Mouse (Mus musculus) limb, embryonic 15.5 days (tissue): ENCODE data around the gene Fau. TPM values are rescaled to one million over a fixed set of nuclear protein-coding genes. Genes with fewer than 3 reads are reported as not detected.

Source experiments
- ATAC-seq: fragments of 200-750 bp; cut with Nextera tagmentation; 2 replicates; pipeline ENCODE4 v1.8.0; 2017; ENCODE audit warnings: low read depth, moderate TSS enrichment; ENCODE audit not compliant: insufficient number of reproducible peaks, low FRiP score, low TSS enrichment
- H3K27ac ChIP-seq: fragments of 300-500 bp; sonication (generic); 2 replicates; pipeline ENCODE4 v1.5.1; 2015; ENCODE audit warnings: moderate library complexity, mild to moderate bottlenecking, inconsistent platforms
- H3K27me3 ChIP-seq: fragments of 300-500 bp; sonication (generic); 2 replicates; pipeline ENCODE4 v1.6.1; 2015; ENCODE audit warnings: inconsistent platforms
- H3K36me3 ChIP-seq: fragments of 300-500 bp; sonication (generic); 2 replicates; pipeline ENCODE4 v1.6.1; 2015; ENCODE audit warnings: inconsistent platforms
- H3K4me1 ChIP-seq: fragments of 300-500 bp; sonication (generic); 2 replicates; pipeline ENCODE4 v1.6.1; 2015; ENCODE audit warnings: inconsistent platforms
- H3K4me2 ChIP-seq: fragments of 300-500 bp; sonication (generic); 2 replicates; pipeline ENCODE4 v1.6.1; 2015; ENCODE audit warnings: mild to moderate bottlenecking, inconsistent platforms
- H3K4me3 ChIP-seq: fragments of 300-500 bp; sonication (generic); 2 replicates; pipeline ENCODE4 v1.5.1; 2015; ENCODE audit warnings: mild to moderate bottlenecking, inconsistent platforms
- H3K9ac ChIP-seq: fragments of 300-500 bp; sonication (generic); 2 replicates; pipeline ENCODE4 v1.6.1; 2015; ENCODE audit warnings: inconsistent platforms
- H3K9me3 ChIP-seq: fragments of 300-500 bp; sonication (generic); 2 replicates; pipeline ENCODE4 v1.6.1; 2016; ENCODE audit warnings: inconsistent platforms
- WGBS: fragments of 180-500 bp; shearing (Covaris S2); methylation state at CpG from one replicate; pipeline ENCODE4 v1.1.7; 2015; 5-methylcytosine and 5-hydroxymethylcytosine counted together
- polyA plus RNA-seq: library from polyadenylated mRNA; unstranded; fragments of >200 nt; fragmentation: Nextera tagmentation; extraction: Ambion mirVana; gene quantifications from 2 replicates; pipeline ENCODE4 v1.2.1, GENCODE M21; 2015

Fau gene
- polyA plus RNA-seq, 1 experiment from 2014 or later, result 835 TPM

- Histone ChIP-seq H3K4me1 (peaks cover 23% of the 10 kb centered on the region), H3K9me3 (no peaks in the 10 kb centered on the region), H3K27me3 (no peaks in the 10 kb centered on the region), H3K4me3 (peak overlapping the region; percentile 97), H3K36me3 (peaks cover 52% of the 10 kb centered on the region), H3K4me2 (peak overlapping the region; percentile 81), H3K27ac (peak overlapping the region; percentile 99; the same call in 1 of the 2 replicates), H3K9ac (peak overlapping the region; percentile 82)
- no peak for ATAC-seq
- 86% methylated on average over 8 of the region's 8 CpGs for WGBS
Observed at GRCm38 (mm10) chr19:6047899-6048166, 9.8 kb upstream of the Fau start.

- 84% methylated on average over 11 of the region's 11 CpGs for WGBS
- no peak overlapping the region for H3K4me2 ChIP-seq
- H3K4me1 ChIP-seq, result peaks cover 26% of the 10 kb centered on the region
Observed at GRCm38 (mm10) chr19:6048681-6049410, 8.8 kb upstream of the Fau start.

GRCm38 (mm10) chr19:6052516-6052915 lies 5.1 kb upstream of the Fau start:
- Histone ChIP-seq H3K4me2 (no peak overlapping the region), H3K27ac (no peak overlapping the region), H3K36me3 (peaks cover 80% of the 10 kb centered on the region), H3K9ac (no peak overlapping the region), H3K4me1 (peaks cover 28% of the 10 kb centered on the region), H3K4me3 (no peak overlapping the region), H3K9me3 (no peaks in the 10 kb centered on the region), H3K27me3 (no peaks in the 10 kb centered on the region)
- ATAC-seq, result no peak
- WGBS, result 89% methylated on average over 7 of the region's 7 CpGs

More at GRCm38 (mm10) chr19:6048681-6049410, 8.8 kb upstream of the Fau start:
- Histone ChIP-seq H3K9ac (0 out of 2 replicates have a peak overlapping the region, but pooled peaks have one; percentile 82), H3K27me3 (no peaks in the 10 kb centered on the region), H3K27ac (no peak overlapping the region), H3K9me3 (no peaks in the 10 kb centered on the region), H3K36me3 (peaks cover 62% of the 10 kb centered on the region), H3K4me3 (no peak overlapping the region)
- ATAC-seq, result no peak

GRCm38 (mm10) chr19:6054296-6054695 lies 3.3 kb upstream of the Fau start:
- WGBS, result 76% methylated on average over 5 of the region's 5 CpGs
- Histone ChIP-seq H3K4me1 (peaks cover 21% of the 10 kb centered on the region), H3K36me3 (peaks cover 69% of the 10 kb centered on the region), H3K9ac (no peak overlapping the region), H3K9me3 (no peaks in the 10 kb centered on the region), H3K4me2 (no peak overlapping the region), H3K27ac (no peak overlapping the region), H3K27me3 (no peaks in the 10 kb centered on the region), H3K4me3 (no peak overlapping the region)
- no peak for ATAC-seq

- ATAC-seq, result no peak
- peaks cover 50% of the 10 kb centered on the region for H3K36me3 ChIP-seq
- no peaks in the 10 kb centered on the region for H3K9me3 ChIP-seq
- H3K27me3 ChIP-seq, result no peaks in the 10 kb centered on the region
- peaks cover 27% of the 10 kb centered on the region for H3K4me1 ChIP-seq
- peak overlapping the region; percentile 90 for H3K4me3 ChIP-seq
- 58% methylated on average over 4 of the region's 4 CpGs for WGBS
- peak overlapping the region; percentile 66 for H3K4me2 ChIP-seq
- no peak overlapping the region for H3K27ac ChIP-seq
- peak overlapping the region; percentile 67 for H3K9ac ChIP-seq
Observed at GRCm38 (mm10) chr19:6056696-6057095, 948 bp upstream of the Fau start.

DNA sequence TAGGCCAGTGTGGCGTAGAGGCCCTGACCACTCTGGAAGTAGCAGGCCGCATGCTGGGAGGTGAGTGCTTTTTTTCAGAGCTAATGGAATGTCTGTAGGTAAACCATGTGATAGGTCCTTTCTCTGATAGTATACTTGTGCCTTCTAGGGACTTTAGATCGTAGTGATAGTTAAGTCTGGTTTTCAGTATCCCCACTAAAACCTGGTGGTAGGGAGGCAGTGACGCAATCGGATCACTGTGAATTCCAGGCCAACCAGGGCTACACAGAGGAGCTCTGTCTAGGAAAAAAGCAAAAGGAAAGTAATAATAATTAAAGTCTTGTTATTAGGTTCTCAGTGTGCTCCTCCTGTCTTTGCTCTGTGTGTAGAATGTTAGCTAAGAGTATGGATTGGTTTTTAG lies 869 bp downstream of the Fau start:
- peak overlapping the region; percentile 70 for H3K4me2 ChIP-seq
- H3K9me3 ChIP-seq, result no peaks in the 10 kb centered on the region
- H3K27ac ChIP-seq, result peak overlapping the region; percentile 84
- H3K4me1 ChIP-seq, result peaks cover 35% of the 10 kb centered on the region
- H3K27me3 ChIP-seq, result no peaks in the 10 kb centered on the region
- WGBS, result 33% methylated on average over 5 of the region's 5 CpGs
- H3K4me3 ChIP-seq, result peak overlapping the region; percentile 90
- peaks cover 32% of the 10 kb centered on the region for H3K36me3 ChIP-seq
- H3K9ac ChIP-seq, result peak overlapping the region; percentile 90
- no peak for ATAC-seq

- peak overlapping the region; percentile 84; the same call in 1 of the 2 replicates for H3K27ac ChIP-seq
Observed at GRCm38 (mm10) chr19:6058966-6059365, 1.3 kb downstream of the Fau start.

GRCm38 (mm10) chr19:6061021-6061533 lies 3.4 kb downstream of the Fau start, which contains the start of gene Znhit2:
TSS of gene Znhit2 (plus strand) at chr19:6061192.
- no peaks in the 10 kb centered on the region for H3K9me3 ChIP-seq
- peak within 1 kb of the TSS; percentile 94 for H3K27ac ChIP-seq
- H3K4me1 ChIP-seq, result peaks cover 35% of the 10 kb centered on the region
- ATAC-seq, result peak; percentile 70; the same call in 1 of the 2 replicates
- H3K4me3 ChIP-seq, result peak within 1 kb of the TSS; percentile 85
- peaks cover 10% of the 10 kb centered on the region for H3K36me3 ChIP-seq
- whole genome bisulfite sequencing, result under 1% methylated on average over 58 of the region's 58 CpGs
- no peaks in the 10 kb centered on the region for H3K27me3 ChIP-seq
- H3K4me2 ChIP-seq, result peak within 1 kb of the TSS; percentile 94
- H3K9ac ChIP-seq, result peak within 1 kb of the TSS; percentile 86

More at GRCm38 (mm10) chr19:6058966-6059365, 1.3 kb downstream of the Fau start:
- Histone ChIP-seq H3K36me3 (peaks cover 27% of the 10 kb centered on the region), H3K4me1 (peaks cover 35% of the 10 kb centered on the region), H3K4me3 (peak overlapping the region; percentile 90), H3K9ac (no peak overlapping the region; the same call in 1 of the 2 replicates), H3K9me3 (no peaks in the 10 kb centered on the region), H3K4me2 (peak overlapping the region; percentile 70), H3K27me3 (no peaks in the 10 kb centered on the region)
- WGBS, result 73% methylated on average over 5 of the region's 5 CpGs
- ATAC-seq, result no peak

GRCm38 (mm10) chr19:6061641-6062302 lies 4.1 kb downstream of the Fau start:
- no peak for ATAC-seq
- Histone ChIP-seq H3K4me1 (peaks cover 35% of the 10 kb centered on the region), H3K9ac (peak overlapping the region; percentile 86), H3K36me3 (peaks cover 10% of the 10 kb centered on the region), H3K27ac (peak overlapping the region; percentile 94), H3K27me3 (no peaks in the 10 kb centered on the region), H3K4me3 (peak overlapping the region; percentile 85), H3K9me3 (no peaks in the 10 kb centered on the region), H3K4me2 (peak overlapping the region; percentile 94)
- WGBS, result 2% methylated on average over 44 of the region's 44 CpGs

GRCm38 (mm10) chr19:6062418-6062817 lies 4.8 kb downstream of the Fau start:
- ATAC-seq, result no peak
- H3K27ac ChIP-seq, result peak overlapping the region; percentile 94

DNA sequence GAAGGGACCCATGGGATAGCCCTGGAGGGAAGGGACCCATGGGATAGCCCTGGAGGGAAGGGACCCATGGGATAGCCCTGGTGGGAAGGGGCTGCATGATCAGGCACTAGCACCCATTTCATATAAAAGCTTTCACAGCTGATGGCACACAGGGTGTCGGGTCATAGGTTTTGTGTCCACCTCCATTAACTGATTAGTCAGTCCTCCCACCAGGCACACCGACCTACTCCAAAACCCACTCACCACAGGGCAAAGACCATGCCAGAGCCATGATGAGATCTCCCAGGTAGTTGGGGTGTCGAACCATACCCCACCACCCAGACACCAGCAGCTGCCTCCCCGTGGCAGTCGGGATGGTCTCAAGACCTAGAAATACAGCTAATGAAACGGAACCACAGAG lies 5.4 kb downstream of the Fau start:
- Histone ChIP-seq H3K4me2 (no peak overlapping the region), H3K9me3 (no peaks in the 10 kb centered on the region), H3K27ac (no peak overlapping the region), H3K4me1 (peaks cover 46% of the 10 kb centered on the region), H3K27me3 (no peaks in the 10 kb centered on the region), H3K9ac (no peak overlapping the region), H3K4me3 (no peak overlapping the region), H3K36me3 (peaks cover 10% of the 10 kb centered on the region)
- 92% methylated on average over 6 of the region's 6 CpGs for WGBS
- ATAC-seq, result no peak

More at GRCm38 (mm10) chr19:6062418-6062817, 4.8 kb downstream of the Fau start:
- peaks cover 39% of the 10 kb centered on the region for H3K4me1 ChIP-seq
- peak overlapping the region; percentile 86; the same call in 1 of the 2 replicates for H3K9ac ChIP-seq
- peaks cover 10% of the 10 kb centered on the region for H3K36me3 ChIP-seq
- H3K4me3 ChIP-seq, result peak overlapping the region; percentile 85
- no peaks in the 10 kb centered on the region for H3K9me3 ChIP-seq
- 65% methylated on average over 5 of the region's 5 CpGs for WGBS
- H3K27me3 ChIP-seq, result no peaks in the 10 kb centered on the region
- H3K4me2 ChIP-seq, result peak overlapping the region; percentile 94

DNA sequence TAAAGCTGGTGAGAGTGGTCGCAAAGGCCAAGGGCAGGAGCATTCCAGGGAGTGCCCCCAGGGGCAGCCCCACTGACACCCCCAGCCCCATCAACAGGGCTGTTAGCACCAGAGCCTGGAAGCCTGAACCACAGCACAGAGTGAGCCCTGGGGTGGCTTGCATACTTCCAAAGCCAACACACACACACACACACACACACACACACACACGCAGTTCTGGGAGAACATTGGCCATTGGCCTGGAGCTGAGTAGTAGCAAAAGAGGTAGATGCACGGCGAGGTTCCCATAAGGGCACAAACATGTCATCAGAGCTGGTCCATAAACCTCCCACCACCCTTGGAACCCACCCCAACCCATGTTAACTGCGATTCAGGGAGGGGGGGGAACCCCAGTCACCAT lies 8.9 kb downstream of the Fau start:
- H3K9me3 ChIP-seq, result no peaks in the 10 kb centered on the region
- H3K4me3 ChIP-seq, result peak overlapping the region; percentile 45
- peak overlapping the region; percentile 72; the same call in 1 of the 2 replicates for H3K27ac ChIP-seq
- peaks cover 36% of the 10 kb centered on the region for H3K4me1 ChIP-seq
- no peaks in the 10 kb centered on the region for H3K27me3 ChIP-seq
- 35% methylated on average over 5 of the region's 5 CpGs for WGBS
- ATAC-seq, result no peak
- peak overlapping the region; percentile 82 for H3K4me2 ChIP-seq
- peak overlapping the region; percentile 41 for H3K9ac ChIP-seq
- H3K36me3 ChIP-seq, result peaks cover 28% of the 10 kb centered on the region
